Mouse (Mus musculus) left cerebral cortex, adult 6 months (tissue): ENCODE results near the gene Nmt2. TPM values are rescaled to one million over a fixed set of nuclear protein-coding genes. Genes with fewer than 3 reads are reported as not detected.

ENCODE experiments used
- long read RNA-seq, 2 experiments: library from polyadenylated mRNA; unstranded; transcript quantifications; one replicate each; pipeline ENCODE4 v2.0.0; 2019 to 2020
- polyA plus RNA-seq: library from polyadenylated mRNA; unstranded; fragments of <200 nt; fragmentation: Nextera tagmentation; gene quantifications from 2 replicates; pipeline ENCODE4 v1.2.3, GENCODE M21; 2021

The Nmt2 gene
- 90.1 and 160 TPM in 2 replicates for polyA plus RNA-seq
- long read RNA-seq, experiment 1, full-length matches to known transcripts, result 59 of 82 reads
- long read RNA-seq, experiment 1, partial matches to known transcripts, result 5 of 82 reads
- long read RNA-seq, experiment 1, other reads (novel, unspliced or antisense), result 18 of 82 reads
- long read RNA-seq, experiment 2, full-length matches to known transcripts, result 9 of 277 reads
- long read RNA-seq, experiment 2, partial matches to known transcripts, result 4 of 277 reads
- long read RNA-seq, experiment 2, other reads (novel, unspliced or antisense), result 264 of 277 reads

GRCm38 (mm10) chr2:3283602-3284472 is at the start of gene Nmt2:
Gene Nmt2, plus strand, starts transcription at chr2:3284212.

GRCm38 (mm10) chr2:3332484-3333242 is 48.7 kb downstream of the Nmt2 start, which contains the start of gene Rpp38:
Gene Rpp38, minus strand, starts transcription at chr2:3332643.

GRCm38 (mm10) chr2:3335611-3336301 is 51.7 kb downstream of the Nmt2 start, which contains the start of gene Acbd7:
Gene Acbd7, plus strand, starts transcription at chr2:3336168.

Other genes starting within 250 kb of the Nmt2 start
- 13.8 and 16.8 TPM in 2 replicates for gene Fam171a1, start 170.0 kb upstream of the Nmt2 start, polyA plus RNA-seq
- 13.9 and 14.6 TPM in 2 replicates for gene Rpp38, start 48.4 kb downstream of the Nmt2 start, polyA plus RNA-seq
- 1.3 and 2.3 TPM in 2 replicates for gene Acbd7, start 52.0 kb downstream of the Nmt2 start, polyA plus RNA-seq
- gene Olah, start 113.0 kb downstream of the Nmt2 start, polyA plus RNA-seq, result not detected in 2 replicates
- gene Meig1, start 138.4 kb downstream of the Nmt2 start, polyA plus RNA-seq, result 15.8 and 16.0 TPM in 2 replicates
- gene Dclre1c, start 139.9 kb downstream of the Nmt2 start, polyA plus RNA-seq, result 3.8 TPM in 2 replicates
- 1.3 and 3.8 TPM in 2 replicates for gene Suv39h2, start 190.8 kb downstream of the Nmt2 start, polyA plus RNA-seq
- gene Gm45902, start 228.6 kb downstream of the Nmt2 start, polyA plus RNA-seq, result 0.49 and 0.56 TPM in 2 replicates
- 27.4 and 33.3 TPM in 2 replicates for gene Hspa14, start 228.6 kb downstream of the Nmt2 start, polyA plus RNA-seq
- 0.17 and 0.40 TPM in 2 replicates for gene Cdnf, start 228.8 kb downstream of the Nmt2 start, polyA plus RNA-seq